Mouse (Mus musculus) thymus, adult 2 months (tissue): ENCODE results near the gene Eid3.

Source experiments
- CTCF ChIP-seq: fragments of 200-500 bp; IDR thresholded peaks from 2 replicates; pipeline ENCODE4 v1.5.1; 2012; ENCODE audit warnings: mild to moderate bottlenecking, control low read depth, low read length, moderate library complexity, borderline replicate concordance; ENCODE audit not compliant: control insufficient read depth, poor library complexity, insufficient read depth; ENCODE audit errors: extremely low read depth
- POLR2A ChIP-seq: fragments of 200-500 bp; IDR thresholded peaks from 2 replicates; pipeline ENCODE4 v1.6.1; 2012; ENCODE audit warnings: mild to moderate bottlenecking, low read length, control low read depth, moderate library complexity; ENCODE audit not compliant: control insufficient read depth, poor library complexity, insufficient read depth; ENCODE audit errors: extremely low read depth

- TF ChIP-seq POLR2A (peak; percentile 70; the same call in 1 of the 2 replicates), CTCF (peak; percentile 56; the same call in 1 of the 2 replicates)
Observed at GRCm38 (mm10) chr10:82858691-82859532, 7.5 kb upstream of the Eid3 start.
